Mouse (Mus musculus): ENCODE data around the gene Fbxo21.

DNA sequence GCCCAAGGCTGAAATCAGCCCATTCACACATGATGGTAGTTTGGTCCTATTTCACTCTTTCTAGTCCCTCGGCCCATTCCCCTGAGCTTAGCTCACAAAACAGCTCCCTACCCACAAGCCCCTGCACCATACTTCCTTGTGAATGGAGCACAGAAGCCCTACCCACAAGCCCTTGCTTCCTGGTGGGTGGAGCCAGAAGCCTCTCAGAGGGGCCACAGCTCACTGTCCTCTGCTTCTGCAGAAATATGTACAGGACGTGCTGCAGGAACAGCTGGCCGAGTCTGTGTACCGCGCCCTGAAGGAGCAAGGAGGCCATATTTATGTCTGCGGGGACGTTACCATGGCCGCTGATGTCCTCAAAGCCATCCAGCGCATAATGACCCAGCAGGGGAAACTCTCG, 27.1 kb upstream of the Fbxo21 start:
- TF ChIP-seq POLR2A (IDR thresholded peaks at IDR 0.05; ENCODE audit: control insufficient read depth, low read depth, low read length) (no peak), CTCF (IDR thresholded peaks at IDR 0.05; ENCODE audit: control insufficient read depth, insufficient read depth, insufficient replicate concordance, low read depth, low read length) (no peak)
